Mouse (Mus musculus) spleen, embryonic (tissue): Measurements from ENCODE around the gene Kif19a.

ENCODE experiments used
- CTCF ChIA-PET: fragments of 350-600 bp; sonication (Branson Sonifier 250); formaldehyde crosslinking; loops from one replicate; lab custom pipeline; 2022; lab: Charles Lee

Gene Kif19a

GRCm38 (mm10) chr11:114764820-114765818, at the start of gene Kif19a:
Gene Kif19a (plus strand): TSS chr11:114765388.
- CTCF ChIA-PET, result interaction anchor here (0.8 kb wide), 1 partner anchor 38 kb away, joined by 3 read pairs; no protein-coding TSS in a partner anchor

- CTCF ChIA-PET, result interaction anchor here (0.7 kb wide), 1 partner anchor 1374 kb away, joined by 19 read pairs; no protein-coding TSS in a partner anchor
Observed at GRCm38 (mm10) chr11:114715531-114715930, 49.7 kb upstream of the Kif19a start.

- CTCF ChIA-PET, result interaction anchor here (0.6 to 1.0 kb wide), 4 partner anchors 11 to 1790 kb away, joined by 3 to 13 read pairs (median 6); no protein-coding TSS in a partner anchor
Observed at GRCm38 (mm10) chr11:114720535-114720934, 44.7 kb upstream of the Kif19a start.

- CTCF ChIA-PET, result no interaction called here
Observed at GRCm38 (mm10) chr11:114722438-114722837, 42.8 kb upstream of the Kif19a start.

- CTCF ChIA-PET, result no interaction called here
Observed at GRCm38 (mm10) chr11:114723030-114723429, 42.2 kb upstream of the Kif19a start.

- CTCF ChIA-PET, result interaction anchor here (0.6 kb wide), 1 partner anchor 12 kb away, joined by 29 read pairs; no protein-coding TSS in a partner anchor
Observed at GRCm38 (mm10) chr11:114724787-114725590, 40.2 kb upstream of the Kif19a start.

- CTCF ChIA-PET, result no interaction called here
Observed at GRCm38 (mm10) chr11:114726965-114727825, 38.0 kb upstream of the Kif19a start, which contains the start of gene Dnaic2. Gene Dnaic2 (plus strand): TSS chr11:114727408.

- CTCF ChIA-PET, result no interaction called here
Observed at GRCm38 (mm10) chr11:114727826-114728186, 37.4 kb upstream of the Kif19a start.

- CTCF ChIA-PET, result interaction anchor here (0.6 kb wide), 1 partner anchor 16 kb away, joined by 3 read pairs; no protein-coding TSS in a partner anchor
Observed at GRCm38 (mm10) chr11:114728333-114728732, 36.9 kb upstream of the Kif19a start.

GRCm38 (mm10) chr11:114729832-114730363, 35.3 kb upstream of the Kif19a start:
- CTCF ChIA-PET, result no interaction called here

GRCm38 (mm10) chr11:114731711-114732110, 33.5 kb upstream of the Kif19a start:
- CTCF ChIA-PET, result interaction anchor here (1.0 kb wide), 1 partner anchor 11 kb away, joined by 3 read pairs; no protein-coding TSS in a partner anchor

GRCm38 (mm10) chr11:114732890-114733289, 32.3 kb upstream of the Kif19a start:
- CTCF ChIA-PET, result no interaction called here

- CTCF ChIA-PET, result interaction anchor here (0.6 to 1.3 kb wide), 4 partner anchors 16 to 97 kb away, joined by 3 to 11 read pairs (median 6); no protein-coding TSS in a partner anchor
Observed at GRCm38 (mm10) chr11:114736111-114736510, 29.1 kb upstream of the Kif19a start.

- CTCF ChIA-PET, result interaction anchor here (0.6 to 1.3 kb wide), 7 partner anchors 9 to 1193 kb away, joined by 3 to 29 read pairs (median 11); no protein-coding TSS in a partner anchor
Observed at GRCm38 (mm10) chr11:114736913-114737624, 28.1 kb upstream of the Kif19a start.

GRCm38 (mm10) chr11:114740598-114740997, 24.6 kb upstream of the Kif19a start:
- CTCF ChIA-PET, result interaction anchor here (0.6 to 1.0 kb wide), 3 partner anchors 47 to 145 kb away, joined by 3 to 4 read pairs (median 4); no protein-coding TSS in a partner anchor

GRCm38 (mm10) chr11:114741451-114741850, 23.7 kb upstream of the Kif19a start:
- CTCF ChIA-PET, result interaction anchor here (0.6 kb wide), 1 partner anchor 71 kb away, joined by 3 read pairs; no protein-coding TSS in a partner anchor

GRCm38 (mm10) chr11:114745134-114745533, 20.1 kb upstream of the Kif19a start:
- CTCF ChIA-PET, result interaction anchor here (0.7 to 1.0 kb wide), 4 partner anchors 9 to 127 kb away, joined by 3 to 16 read pairs (median 8); no protein-coding TSS in a partner anchor

- CTCF ChIA-PET, result no interaction called here
Observed at GRCm38 (mm10) chr11:114747564-114748138, 17.5 kb upstream of the Kif19a start.

GRCm38 (mm10) chr11:114769911-114770310, 4.7 kb downstream of the Kif19a start:
- CTCF ChIA-PET, result no interaction called here
